Mouse (Mus musculus) CH12.LX (cell line): ENCODE measurements around the gene Sult6b2. TPM values are rescaled to one million over a fixed set of nuclear protein-coding genes. Genes with fewer than 3 reads are reported as not detected.

ENCODE experiments used
- DNase-seq: peaks from one replicate; pipeline ENCODE4 v3.0.0-alpha.2; 2013; ENCODE audit errors: extremely low read depth
- H3K27ac ChIP-seq: 2 replicates; pipeline ENCODE4 v1.5.1; 2012; ENCODE audit warnings: low read depth, mild to moderate bottlenecking, control low read depth, moderate library complexity; ENCODE audit not compliant: insufficient read depth
- H3K27me3 ChIP-seq: replicated peaks from 2 replicates; pipeline ENCODE3; 2012; ENCODE audit warnings: inconsistent platforms
- H3K36me3 ChIP-seq, 2 experiments: replicated peaks in 1 of 2; 2 replicates each; pipeline versions ENCODE3 to v1.6.1; 2012; ENCODE audit warnings: inconsistent platforms in 1 of 2, low read length in 1 of 2, mild to moderate bottlenecking in 1 of 2, mixed read lengths in 1 of 2, moderate library complexity in 1 of 2; ENCODE audit not compliant: control insufficient read depth in 1 of 2, insufficient read depth in 1 of 2
- H3K4me1 ChIP-seq, 2 experiments: 2 replicates each; pipeline ENCODE4 v1.6.1; 2012; ENCODE audit warnings: inconsistent platforms in 1 of 2, moderate library complexity in 1 of 2; ENCODE audit not compliant: insufficient read depth in 2 of 2, control insufficient read depth in 1 of 2
- H3K4me2 ChIP-seq: 2 replicates; pipeline ENCODE4 v1.6.1; 2012; ENCODE audit warnings: low read depth, mild to moderate bottlenecking, control low read depth; ENCODE audit not compliant: poor library complexity, insufficient read depth, severe bottlenecking
- H3K4me3 ChIP-seq, 3 experiments: fragments of 150-350 bp in 1 of 3; sonication (generic) in 1 of 3; replicated peaks in 1 of 3; 2 replicates each; pipeline versions ENCODE3 to v1.5.1; 2011 to 2012; ENCODE audit warnings: low read depth in 2 of 3, low read length in 2 of 3, mild to moderate bottlenecking in 2 of 3, moderate library complexity in 2 of 3, control low read depth in 1 of 3, improper control_type of control experiment in 1 of 3, inconsistent platforms in 1 of 3, mixed read lengths in 1 of 3; ENCODE audit not compliant: poor library complexity in 1 of 3
- H3K79me2 ChIP-seq: replicated peaks from 2 replicates; pipeline ENCODE4 v1.6.1; 2012; ENCODE audit warnings: mild to moderate bottlenecking, moderate library complexity; ENCODE audit not compliant: control insufficient read depth, poor library complexity, insufficient read depth, severe bottlenecking; ENCODE audit errors: extremely low read depth
- H3K9ac ChIP-seq: 2 replicates; pipeline ENCODE4 v1.6.1; 2012; ENCODE audit warnings: low read depth, mild to moderate bottlenecking, control low read depth, moderate library complexity; ENCODE audit not compliant: insufficient read depth
- H3K9me3 ChIP-seq: replicated peaks from 2 replicates; pipeline ENCODE3; 2012; ENCODE audit warnings: low read length, inconsistent platforms, mixed read lengths
- CHD1 ChIP-seq: IDR thresholded peaks from 2 replicates; pipeline ENCODE4 v1.6.1; 2012; ENCODE audit warnings: low read depth, low read length, improper control_type of control experiment, inconsistent platforms
- CHD2 ChIP-seq: IDR thresholded peaks from 2 replicates; pipeline ENCODE4 v1.6.1; 2011; ENCODE audit warnings: low read length, improper control_type of control experiment
- CTCF ChIP-seq, 2 experiments: IDR thresholded peaks in 1 of 2; conservative IDR thresholded peaks in 1 of 2; 2 replicates each; pipeline ENCODE4 v1.5.1; 2011 to 2012; ENCODE audit warnings: low read depth in 2 of 2, low read length in 2 of 2, improper control_type of control experiment in 1 of 2, inconsistent platforms in 1 of 2, mild to moderate bottlenecking in 1 of 2, moderate library complexity in 1 of 2
- ELF1 ChIP-seq: IDR thresholded peaks from 2 replicates; pipeline ENCODE4 v1.6.1; 2014; ENCODE audit warnings: low read depth, mild to moderate bottlenecking, inconsistent platforms, low read length, improper control_type of control experiment
- EP300 ChIP-seq: IDR thresholded peaks from 2 replicates; pipeline ENCODE4 v1.6.1; 2011; ENCODE audit warnings: low read length, improper control_type of control experiment
- GABPA ChIP-seq: IDR thresholded peaks from 2 replicates; pipeline ENCODE4 v1.6.1; 2012; ENCODE audit warnings: low read depth, low read length, improper control_type of control experiment, inconsistent platforms; ENCODE audit not compliant: insufficient replicate concordance
- HCFC1 ChIP-seq: IDR thresholded peaks from 2 replicates; pipeline ENCODE4 v1.6.1; 2012; ENCODE audit warnings: low read depth, mild to moderate bottlenecking, inconsistent platforms, low read length, improper control_type of control experiment
- IRF4 ChIP-seq: IDR thresholded peaks from 2 replicates; pipeline ENCODE4 v1.6.1; 2014; ENCODE audit warnings: low read depth, mild to moderate bottlenecking, inconsistent platforms, low read length, improper control_type of control experiment
- JUN ChIP-seq: IDR thresholded peaks from 2 replicates; pipeline ENCODE4 v1.6.1; 2011; ENCODE audit warnings: low read depth, mild to moderate bottlenecking, low read length, improper control_type of control experiment, moderate library complexity; ENCODE audit not compliant: insufficient read depth
- KAT2A ChIP-seq: IDR thresholded peaks from 2 replicates; pipeline ENCODE4 v1.6.1; 2012; ENCODE audit warnings: low read length, improper control_type of control experiment, inconsistent platforms; ENCODE audit not compliant: insufficient replicate concordance
- NELFE ChIP-seq: IDR thresholded peaks from 2 replicates; pipeline ENCODE4 v1.6.1; 2011; ENCODE audit warnings: low read depth, low read length, improper control_type of control experiment
- POLR2A ChIP-seq: IDR thresholded peaks from 2 replicates; pipeline ENCODE4 v1.6.1; 2011; ENCODE audit warnings: low read depth, mild to moderate bottlenecking, improper control_type of control experiment, low read length
- RAD21 ChIP-seq: IDR thresholded peaks from 2 replicates; pipeline ENCODE4 v1.6.1; 2011; ENCODE audit warnings: low read depth, mild to moderate bottlenecking, low read length, improper control_type of control experiment, moderate library complexity
- RCOR1 ChIP-seq: conservative IDR thresholded peaks from 2 replicates; pipeline ENCODE4 v1.6.1; 2012; ENCODE audit warnings: low read depth, mild to moderate bottlenecking, inconsistent platforms, low read length, improper control_type of control experiment
- SMC3 ChIP-seq: IDR thresholded peaks from 2 replicates; pipeline ENCODE4 v1.6.1; 2011; ENCODE audit warnings: low read depth, low read length, improper control_type of control experiment
- TBP ChIP-seq: conservative IDR thresholded peaks from 2 replicates; pipeline ENCODE4 v1.6.1; 2011; ENCODE audit warnings: low read depth, low read length, improper control_type of control experiment
- UBTF ChIP-seq: IDR thresholded peaks from 2 replicates; pipeline ENCODE4 v1.6.1; 2012; ENCODE audit warnings: low read depth, mild to moderate bottlenecking, inconsistent platforms, low read length, improper control_type of control experiment, moderate library complexity
- USF1 ChIP-seq: IDR thresholded peaks from 2 replicates; pipeline ENCODE4 v1.6.1; 2014; ENCODE audit warnings: low read depth, mild to moderate bottlenecking, inconsistent platforms, low read length, improper control_type of control experiment
- USF2 ChIP-seq: conservative IDR thresholded peaks from 2 replicates; pipeline ENCODE4 v1.6.1; 2011; ENCODE audit warnings: low read depth, low read length, improper control_type of control experiment
- ZMIZ1 ChIP-seq: IDR thresholded peaks from 2 replicates; pipeline ENCODE4 v1.6.1; 2012; ENCODE audit warnings: low read depth, mild to moderate bottlenecking, inconsistent platforms, low read length, improper control_type of control experiment
- dilution Hi-C: fragments of 300-500 bp; cut with MboI; formaldehyde crosslinking; loops from 2 replicates; pipeline ENCODE4 v1.14.3; 2020; ENCODE audit warnings: low sequenced_read_pairs; ENCODE audit not compliant: extremely low pct_unique_long_range_greater_than_20kb, extremely low pct_ligation_motif_present
- in situ Hi-C: fragments of 300-500 bp; cut with MboI; formaldehyde crosslinking; loops from 3 replicates; pipeline ENCODE4 v1.14.3; 2019; ENCODE audit warnings: low sequenced_read_pairs, low pct_ligation_motif_present, low pct_unique_long_range_greater_than_20kb, mixed read lengths
- polyA plus RNA-seq: library from polyadenylated mRNA; unstranded; fragments of >175 nt; gene quantifications from 2 replicates; pipeline ENCODE4 v1.2.1, GENCODE M21; 2012; ENCODE audit warnings: low read depth; ENCODE audit not compliant: insufficient read length
- total RNA-seq, 2 experiments: library from RNA; depleted of rRNA; stranded (reverse); fragments of 300-350 nt in 1 of 2; fragments of >200 nt in 1 of 2; gene quantifications; 2 replicates each; pipeline ENCODE4 v1.2.3; 2012 to 2014

The Sult6b2 gene
- total and polyA plus RNA-seq, 3 experiments, result 0.25 to 1.1 (median 0.54) TPM

- Histone ChIP-seq H3K9ac (no peak overlapping the region), H3K4me2 (no peak overlapping the region), H3K27me3 (no peaks in the 10 kb centered on the region), H3K27ac (no peak overlapping the region), H3K9me3 (no peaks in the 10 kb centered on the region), H3K4me3 (no peak overlapping the region), H3K36me3 (no peaks in the 10 kb centered on the region), H3K4me1 (peaks cover 11 to 47% of the 10 kb centered on the region in 2 experiments), H3K79me2 (no peaks in the 10 kb centered on the region)
- DNase-seq, result no peak
- dilution Hi-C loops, result no loop called here
- in situ Hi-C loops, result no loop called here
- TF ChIP-seq IRF4 (no peak), ZMIZ1 (no peak), RAD21 (no peak), HCFC1 (no peak), RCOR1 (no peak), EP300 (no peak), USF2 (no peak), GABPA (no peak), CHD1 (no peak), USF1 (no peak), TBP (no peak), UBTF (no peak), CHD2 (no peak), JUN (no peak), SMC3 (no peak), POLR2A (no peak)
These were observed 27.4 kb upstream of the Sult6b2 start for GRCm38 (mm10) chr6:142831706-142832105.

GRCm38 (mm10) chr6:142831243-142831642 lies 26.9 kb upstream of the Sult6b2 start:
- H3K27ac ChIP-seq, result no peak overlapping the region
- no peak for TF ChIP-seq JUN
- TF ChIP-seq NELFE, result peak; percentile 12; the same call in 1 of the 2 replicates
- peak in 1 of 2 experiments; percentile 70; a peak in 2 of 4 replicates for TF ChIP-seq CTCF (conservative IDR thresholded peaks at IDR 0.05 in 1 of 2, IDR thresholded peaks at IDR 0.05 in 1 of 2; ENCODE audit: low read depth in 2 of 2, low read length in 2 of 2)
- TF ChIP-seq SMC3, result peak; percentile 69
- peak; percentile 70; the same call in 1 of the 2 replicates for TF ChIP-seq ELF1
- peak; percentile 30 for TF ChIP-seq RAD21
- TF ChIP-seq KAT2A, result no peak
- peak; percentile 69 for DNase-seq
- H3K79me2 ChIP-seq, result no peaks in the 10 kb centered on the region
- no peak overlapping the region for H3K9ac ChIP-seq
- dilution Hi-C loops (no loop called here), in situ Hi-C loops (no loop called here)
- no peaks in the 10 kb centered on the region for H3K9me3 ChIP-seq
- H3K4me2 ChIP-seq, result no peak overlapping the region
- H3K36me3 ChIP-seq, result no peaks in the 10 kb centered on the region
- H3K4me1 ChIP-seq, result peaks cover 11 to 47% of the 10 kb centered on the region in 2 experiments
- no peaks in the 10 kb centered on the region for H3K27me3 ChIP-seq
- H3K4me3 ChIP-seq, result no peak overlapping the region
